Mouse (Mus musculus) midbrain, postnatal 0 days (tissue): ENCODE results near the gene Ptch2. TPM values are rescaled to one million over a fixed set of nuclear protein-coding genes. Genes with fewer than 3 reads are reported as not detected.

Source experiments
- ATAC-seq: fragments of 200-750 bp; cut with Nextera tagmentation; 2 replicates; pipeline ENCODE4 v1.8.0; 2017; ENCODE audit warnings: moderate number of reproducible peaks, mild to moderate bottlenecking, moderate TSS enrichment, moderate library complexity; ENCODE audit not compliant: low FRiP score
- DNase-seq: peaks from one replicate; pipeline ENCODE4 v3.0.0-alpha.2; 2015; ENCODE audit warnings: low spot score
- H3K27ac ChIP-seq: fragments of 300-500 bp; sonication (generic); 2 replicates; pipeline ENCODE4 v1.5.1; 2014; ENCODE audit warnings: low read depth, mild to moderate bottlenecking, low read length, mixed read lengths
- H3K27me3 ChIP-seq: fragments of 300-500 bp; sonication (generic); 2 replicates; pipeline ENCODE4 v1.6.1; 2014; ENCODE audit warnings: low read length, control low read depth, mixed read lengths; ENCODE audit not compliant: insufficient read depth
- H3K36me3 ChIP-seq: fragments of 300-500 bp; sonication (generic); 2 replicates; pipeline ENCODE4 v1.6.1; 2014; ENCODE audit warnings: low read length, control low read depth, mixed read lengths; ENCODE audit not compliant: insufficient read depth
- H3K4me1 ChIP-seq: fragments of 300-500 bp; sonication (generic); 2 replicates; pipeline ENCODE4 v1.6.1; 2014; ENCODE audit warnings: mild to moderate bottlenecking, control low read depth, antibody characterized with exemption, low read length, mixed read lengths; ENCODE audit not compliant: insufficient read depth
- H3K4me2 ChIP-seq: fragments of 300-500 bp; sonication (generic); 2 replicates; pipeline ENCODE4 v1.6.1; 2014; ENCODE audit warnings: low read depth, mild to moderate bottlenecking, low read length, mixed read lengths; ENCODE audit not compliant: poor library complexity, severe bottlenecking
- H3K4me3 ChIP-seq: fragments of 300-500 bp; sonication (generic); 2 replicates; pipeline ENCODE4 v1.5.1; 2014; ENCODE audit warnings: low read depth, mild to moderate bottlenecking, low read length, moderate library complexity
- H3K9ac ChIP-seq: fragments of 300-500 bp; sonication (generic); replicated peaks from 2 replicates; pipeline ENCODE4 v1.6.1; 2014; ENCODE audit warnings: mild to moderate bottlenecking, low read length, moderate library complexity, mixed read lengths; ENCODE audit not compliant: poor library complexity, severe bottlenecking
- H3K9me3 ChIP-seq: fragments of 300-500 bp; sonication (generic); 2 replicates; pipeline ENCODE4 v1.6.1; 2016; ENCODE audit warnings: low read length, control low read depth
- CTCF ChIP-seq: IDR thresholded peaks from 2 replicates; pipeline ENCODE4 v1.5.1; 2016; ENCODE audit warnings: antibody characterized with exemption, mild to moderate bottlenecking
- whole genome bisulfite sequencing: fragments of 180-500 bp; shearing (Covaris S2); extraction: QIAGEN DNeasy Blood & Tissue Kit; methylation state at CpG from one replicate; pipeline ENCODE4 v1.1.7; 2014; 5-methylcytosine and 5-hydroxymethylcytosine counted together
- polyA plus RNA-seq: library from polyadenylated mRNA; unstranded; fragments of >200 nt; fragmentation: Nextera tagmentation; extraction: Ambion mirVana; gene quantifications from 2 replicates; pipeline ENCODE4 v1.2.1, GENCODE M21; 2015
- total RNA-seq: library from RNA; depleted of rRNA; stranded (reverse); fragments of >200 nt; gene quantifications from 2 replicates; pipeline ENCODE4 v1.2.3, GENCODE M21; 2014

Gene Ptch2
- total and polyA plus RNA-seq, 2 experiments from 2014 or later = 3.7 to 12.2 TPM

DNA sequence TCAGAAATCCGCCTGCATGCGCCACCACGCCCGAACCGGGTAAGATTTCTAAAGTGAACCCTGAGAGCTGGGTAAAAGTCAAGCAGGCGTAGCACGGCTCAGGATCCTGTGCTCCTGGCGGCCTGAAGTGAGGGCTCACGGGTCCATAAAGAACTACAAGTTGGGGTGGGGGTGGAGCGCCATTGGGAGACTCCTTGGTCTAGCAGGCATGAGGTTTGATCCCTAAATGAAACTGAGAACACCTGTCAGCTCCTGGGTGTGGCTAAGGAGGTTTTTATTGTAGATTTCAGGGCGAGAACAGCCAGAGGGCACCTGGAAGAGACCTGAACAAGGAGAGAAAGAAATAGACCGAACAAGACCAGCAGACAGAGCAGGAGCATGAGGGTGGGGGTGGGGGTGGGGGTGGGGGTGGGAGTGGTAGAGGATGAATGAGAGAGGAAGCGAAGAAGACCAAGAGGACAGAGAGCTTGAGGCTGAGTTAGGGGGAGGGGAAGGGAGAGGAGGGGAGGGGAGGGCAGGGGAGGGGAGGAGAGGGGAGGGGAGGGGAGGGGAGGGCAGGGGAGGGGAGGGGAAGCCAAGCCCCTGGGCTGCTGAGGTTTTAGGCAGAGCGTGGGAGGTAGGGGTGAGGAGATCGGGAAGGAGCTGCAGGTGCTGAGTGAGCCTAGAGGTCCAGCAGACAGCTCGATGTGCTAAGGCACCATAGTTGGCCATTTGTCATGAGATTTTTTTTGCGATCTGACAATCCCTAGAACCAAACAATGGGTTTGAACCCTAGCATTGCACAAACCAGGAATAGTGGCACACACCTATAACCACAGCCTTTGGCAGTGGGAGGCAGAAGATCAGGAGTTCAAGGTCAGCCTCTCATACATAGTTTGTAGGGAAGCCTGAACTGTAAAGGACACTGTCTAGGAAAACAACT lies 42.7 kb downstream of the Ptch2 start:
- no peak for TF ChIP-seq CTCF
- Histone ChIP-seq H3K4me1 (no peaks in the 10 kb centered on the region), H3K9me3 (no peaks in the 10 kb centered on the region), H3K27me3 (no peaks in the 10 kb centered on the region), H3K9ac (no peak overlapping the region), H3K4me2 (no peak overlapping the region), H3K36me3 (no peaks in the 10 kb centered on the region), H3K27ac (no peak overlapping the region), H3K4me3 (no peak overlapping the region)
- no peak for DNase-seq
- WGBS = 70% methylated on average over 16 of the region's 17 CpGs
- no peak for ATAC-seq

DNA sequence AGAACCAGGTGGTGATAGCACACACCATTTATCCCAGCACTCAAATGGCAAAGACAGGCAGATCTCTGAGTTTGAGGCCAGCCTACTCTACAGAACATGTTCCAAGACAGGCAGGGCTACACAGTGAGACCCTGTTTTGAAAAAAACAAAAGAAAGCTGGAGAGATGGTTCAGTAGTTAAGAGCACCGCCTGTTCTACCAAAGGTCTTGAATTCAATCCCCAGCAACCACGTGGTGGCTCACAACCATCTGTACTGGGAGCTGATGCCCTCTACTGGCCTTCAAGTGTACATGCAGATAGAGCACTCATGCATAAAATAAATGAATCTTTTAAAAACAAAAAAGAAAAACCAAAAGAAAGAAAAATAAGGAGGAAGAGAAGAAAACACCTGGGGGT lies 43.3 kb downstream of the Ptch2 start:
- 2% methylated on average over 2 of the region's 2 CpGs for WGBS
- no peak overlapping the region for H3K4me3 ChIP-seq
- no peaks in the 10 kb centered on the region for H3K27me3 ChIP-seq
- TF ChIP-seq CTCF = peak; percentile 79
- no peak overlapping the region for H3K4me2 ChIP-seq
- H3K9me3 ChIP-seq = no peaks in the 10 kb centered on the region
- ATAC-seq (no peak), DNase-seq (peak; percentile 65)
- no peak overlapping the region for H3K9ac ChIP-seq
- H3K27ac ChIP-seq = no peak overlapping the region
- no peaks in the 10 kb centered on the region for H3K36me3 ChIP-seq
- no peaks in the 10 kb centered on the region for H3K4me1 ChIP-seq

DNA sequence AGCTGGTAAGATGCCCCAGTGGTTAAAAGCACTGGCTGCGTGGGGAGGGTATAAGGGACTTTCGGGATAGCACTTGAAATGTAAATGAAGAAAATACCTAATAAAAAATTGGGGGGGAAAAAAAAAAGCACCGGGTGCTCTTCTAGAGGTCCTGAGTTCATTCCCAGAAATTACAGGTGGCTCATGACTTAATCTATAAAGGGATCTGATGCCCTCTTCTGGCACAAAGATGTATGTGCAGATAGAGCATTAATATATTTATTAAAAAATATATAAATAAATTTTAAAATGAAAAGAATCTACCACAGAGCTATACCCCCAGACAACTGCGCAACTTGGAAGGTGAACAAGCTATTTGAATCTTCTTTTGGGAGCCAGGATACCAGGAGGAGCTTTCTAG lies 44.7 kb downstream of the Ptch2 start:
- no peak overlapping the region for H3K4me3 ChIP-seq
- no peak overlapping the region for H3K4me2 ChIP-seq
- H3K27me3 ChIP-seq = no peaks in the 10 kb centered on the region
- WGBS = 27% methylated on average over 4 of the region's 4 CpGs
- H3K9me3 ChIP-seq = no peaks in the 10 kb centered on the region
- no peaks in the 10 kb centered on the region for H3K4me1 ChIP-seq
- no peak overlapping the region for H3K9ac ChIP-seq
- no peak for ATAC-seq
- peak; percentile 40 for DNase-seq
- peak; percentile 65 for TF ChIP-seq CTCF
- no peaks in the 10 kb centered on the region for H3K36me3 ChIP-seq
- H3K27ac ChIP-seq = no peak overlapping the region

DNA sequence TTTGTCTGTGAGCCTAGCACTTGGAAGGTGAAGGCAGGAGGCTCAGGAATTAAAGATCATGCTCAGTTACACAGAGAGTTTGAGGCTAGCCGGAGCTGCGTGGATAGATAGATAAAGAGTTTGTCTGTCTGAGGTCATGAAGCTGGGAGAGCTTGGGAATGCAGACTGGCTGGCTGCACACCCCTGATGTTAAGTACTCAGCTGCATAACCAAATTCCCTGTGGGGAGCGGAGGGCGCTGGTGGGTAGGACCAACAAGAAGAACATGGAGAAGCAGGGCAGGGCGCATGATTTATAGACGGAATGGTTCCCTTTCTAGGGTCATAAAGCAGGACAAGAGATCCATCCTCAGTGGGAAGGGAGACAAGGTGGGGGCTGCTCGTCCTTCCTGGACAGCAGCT lies 47.1 kb downstream of the Ptch2 start:
- H3K4me1 ChIP-seq = no peaks in the 10 kb centered on the region
- TF ChIP-seq CTCF = no peak
- no peak for DNase-seq
- no peak overlapping the region for H3K4me3 ChIP-seq
- H3K9ac ChIP-seq = no peak overlapping the region
- no peak for ATAC-seq
- no peaks in the 10 kb centered on the region for H3K9me3 ChIP-seq
- no peaks in the 10 kb centered on the region for H3K27me3 ChIP-seq
- H3K36me3 ChIP-seq = no peaks in the 10 kb centered on the region; the same call in 1 of the 2 replicates
- 66% methylated on average over 7 of the region's 7 CpGs for WGBS
- no peak overlapping the region for H3K27ac ChIP-seq
- H3K4me2 ChIP-seq = no peak overlapping the region

DNA sequence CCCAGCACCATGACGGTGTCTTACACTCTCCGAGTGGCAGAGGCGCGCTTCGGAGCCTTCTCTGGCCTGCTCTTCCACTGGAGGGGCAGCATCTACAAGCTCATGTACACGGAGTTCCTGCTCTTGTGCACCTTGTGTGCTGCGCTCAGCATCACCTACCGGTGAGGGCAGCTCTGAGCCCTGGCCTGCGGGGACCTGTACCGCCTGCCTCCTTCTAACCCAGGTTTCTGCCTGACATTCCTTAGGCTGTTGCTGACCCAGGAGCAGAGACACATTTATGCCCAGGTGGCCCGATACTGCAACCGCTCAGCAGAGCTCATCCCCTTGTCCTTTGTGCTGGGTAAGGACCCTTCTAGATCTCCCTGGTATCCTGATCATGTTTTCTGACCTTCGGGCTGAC lies 49.4 kb downstream of the Ptch2 start:
- 95% methylated on average over 13 of the region's 13 CpGs for WGBS
- Histone ChIP-seq H3K27ac (no peak overlapping the region), H3K9ac (no peak overlapping the region), H3K4me1 (no peaks in the 10 kb centered on the region), H3K4me3 (no peak overlapping the region), H3K4me2 (no peak overlapping the region), H3K9me3 (no peaks in the 10 kb centered on the region), H3K27me3 (no peaks in the 10 kb centered on the region), H3K36me3 (peaks cover 5% of the 10 kb centered on the region)
- ATAC-seq (no peak), DNase-seq (no peak)
- TF ChIP-seq CTCF = no peak

DNA sequence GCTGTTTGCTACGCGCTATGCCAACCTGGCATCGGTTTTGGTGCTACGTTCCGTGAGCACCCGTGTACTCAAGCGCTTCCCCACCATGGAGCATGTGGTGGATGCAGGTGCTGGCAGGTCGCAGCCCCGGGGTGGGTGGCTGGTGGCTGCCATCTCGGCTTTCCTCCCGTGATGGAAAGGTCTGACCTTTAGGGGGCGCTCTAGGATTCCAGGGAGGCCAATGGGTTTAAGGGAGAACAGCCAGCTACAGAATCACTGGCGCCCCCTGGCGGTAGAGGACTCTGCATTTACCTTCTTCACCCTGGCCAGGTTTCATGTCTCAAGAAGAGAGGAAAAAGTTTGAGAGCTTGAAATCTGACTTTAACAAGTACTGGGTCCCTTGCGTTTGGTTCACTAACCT lies 50.3 kb downstream of the Ptch2 start:
- H3K36me3 ChIP-seq = peaks cover 9% of the 10 kb centered on the region
- H3K27ac ChIP-seq = no peak overlapping the region
- ATAC-seq = no peak
- DNase-seq = peak; percentile 79
- no peaks in the 10 kb centered on the region for H3K27me3 ChIP-seq
- WGBS = 28% methylated on average over 15 of the region's 15 CpGs
- no peaks in the 10 kb centered on the region for H3K9me3 ChIP-seq
- no peak overlapping the region for H3K9ac ChIP-seq
- H3K4me2 ChIP-seq = no peak overlapping the region
- H3K4me1 ChIP-seq = no peaks in the 10 kb centered on the region
- H3K4me3 ChIP-seq = no peak overlapping the region
- peak; percentile 77 for TF ChIP-seq CTCF
